Mouse (Mus musculus) spleen, adult 2 months (tissue): ENCODE data around the gene Add3.

Experiments
- CTCF ChIP-seq: fragments of 200-500 bp; IDR thresholded peaks from 2 replicates; pipeline ENCODE4 v1.5.1; 2011; ENCODE audit warnings: mild to moderate bottlenecking, inconsistent platforms; ENCODE audit not compliant: insufficient read depth, insufficient read length, insufficient replicate concordance; ENCODE audit errors: extremely low read depth
- POLR2A ChIP-seq: fragments of 200-500 bp; IDR thresholded peaks from 2 replicates; pipeline ENCODE4 v1.6.1; 2011; ENCODE audit warnings: low read depth, low read length, inconsistent platforms

DNA sequence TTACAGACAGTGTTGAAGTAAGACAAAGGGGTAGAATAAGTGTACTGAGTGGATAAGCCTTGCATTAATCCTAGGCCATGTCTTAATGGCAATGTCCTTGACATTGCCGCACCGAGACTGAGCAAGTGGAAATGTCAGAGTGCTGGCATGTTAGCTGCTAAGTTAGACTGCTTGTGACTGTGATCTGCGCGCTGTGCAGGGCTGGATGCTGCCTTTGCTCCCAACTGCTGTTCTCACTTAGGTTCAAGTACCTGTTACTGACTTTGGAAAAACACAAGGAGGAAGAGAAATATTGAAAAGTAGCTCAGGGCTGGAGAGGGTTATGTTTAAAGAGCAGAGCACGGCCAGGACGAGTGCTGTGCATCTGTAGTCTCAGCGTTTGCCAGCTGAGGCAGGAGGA lies 24.4 kb downstream of the Add3 start:
- TF ChIP-seq CTCF (no peak), POLR2A (no peak)
